Mouse (Mus musculus) cerebellum, postnatal 14 days (tissue): ENCODE measurements around the gene Kat5.

ENCODE experiments used
- DNase-seq, 2 experiments: peaks; one replicate each; pipeline ENCODE4 v3.0.0; 2021; ENCODE audit warnings: mixed read lengths in 2 of 2

Gene Kat5

GRCm38 (mm10) chr19:5570353-5571246 is 39.4 kb downstream of the Kat5 start:
- no peak for DNase-seq

- no peak for DNase-seq
These were observed 40.5 kb downstream of the Kat5 start for GRCm38 (mm10) chr19:5569521-5569920.

GRCm38 (mm10) chr19:5568470-5569140 is 41.4 kb downstream of the Kat5 start:
- peak; percentile 89 to 92 for DNase-seq

GRCm38 (mm10) chr19:5567534-5568469 is 42.2 kb downstream of the Kat5 start, which contains the start of gene Ap5b1:
Ap5b1 (plus strand) TSS chr19:5568025.
- DNase-seq, result peak; percentile 94 to 96

- no peak for DNase-seq
These were observed 42.9 kb downstream of the Kat5 start for GRCm38 (mm10) chr19:5567180-5567533.

- DNase-seq, result peak in 1 of 2 experiments; percentile 10
These were observed 43.7 kb downstream of the Kat5 start for GRCm38 (mm10) chr19:5566316-5566715.

- no peak for DNase-seq
These were observed 47.3 kb downstream of the Kat5 start for GRCm38 (mm10) chr19:5562776-5563175.

- no peak for DNase-seq
These were observed 48.2 kb downstream of the Kat5 start for GRCm38 (mm10) chr19:5561886-5562285.

GRCm38 (mm10) chr19:5561252-5561790 is 48.7 kb downstream of the Kat5 start:
- no peak for DNase-seq

GRCm38 (mm10) chr19:5560457-5561041 is 49.5 kb downstream of the Kat5 start, which contains the start of gene Ovol1:
Ovol1 (minus strand) TSS chr19:5560646.
- peak; percentile 16 to 19 for DNase-seq

GRCm38 (mm10) chr19:5559631-5560456 is 50.2 kb downstream of the Kat5 start:
- peak in 1 of 2 experiments; percentile 21 for DNase-seq

- no peak for DNase-seq
These were observed 50.8 kb downstream of the Kat5 start for GRCm38 (mm10) chr19:5559229-5559628.

- DNase-seq, result no peak
These were observed 51.3 kb downstream of the Kat5 start for GRCm38 (mm10) chr19:5558770-5559169.

- DNase-seq, result no peak
These were observed 51.9 kb downstream of the Kat5 start for GRCm38 (mm10) chr19:5558169-5558568.

GRCm38 (mm10) chr19:5554212-5554611 is 55.8 kb downstream of the Kat5 start:
- DNase-seq, result no peak

GRCm38 (mm10) chr19:5553802-5554201 is 56.2 kb downstream of the Kat5 start:
- no peak for DNase-seq
